Mouse (Mus musculus): Measurements from ENCODE around the gene Lonp2.
A peak's percentile ranks its signal among the peaks of the same experiment; 100 is the strongest.

Gene Lonp2

DNA sequence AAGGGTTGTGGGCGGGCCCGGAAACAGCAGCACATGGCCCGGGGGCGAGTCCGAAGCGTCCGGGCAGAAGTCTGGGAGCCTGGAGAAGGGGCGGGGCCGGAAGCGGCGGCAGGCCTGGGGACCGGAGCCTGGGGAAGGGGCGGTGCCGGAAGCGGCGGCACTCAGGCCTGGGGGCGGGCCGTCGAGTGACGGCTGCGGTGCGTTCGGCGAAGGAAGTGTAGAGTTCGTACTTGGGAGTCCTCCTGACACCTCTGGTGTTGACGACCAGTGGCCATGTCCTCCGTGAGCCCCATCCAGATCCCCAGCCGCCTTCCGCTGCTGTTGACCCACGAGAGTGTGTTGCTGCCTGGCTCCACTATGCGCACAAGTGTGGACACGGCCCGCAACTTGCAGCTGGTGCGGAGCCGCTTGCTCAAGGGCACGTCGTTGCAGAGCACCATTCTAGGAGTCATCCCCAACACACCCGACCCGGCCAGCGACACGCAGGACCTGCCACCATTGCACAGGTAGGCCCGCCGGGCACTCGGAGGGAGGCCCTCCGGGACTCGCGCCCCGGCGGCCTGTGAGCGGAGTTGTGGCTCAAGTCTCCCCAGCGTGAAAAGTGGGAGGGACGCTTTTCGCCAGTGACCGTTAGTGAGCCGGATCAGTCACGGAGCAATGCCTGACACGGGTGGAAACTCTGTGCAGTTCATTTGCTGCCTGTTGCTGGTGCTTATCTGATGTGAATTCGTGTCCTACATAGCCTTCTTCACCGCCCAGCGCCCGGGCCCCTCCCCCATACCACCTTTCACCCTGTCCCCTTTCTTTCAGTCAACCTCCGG, at the start of gene Lonp2:
TSS of gene Lonp2 (plus strand) at position 133 of the 821 bp plus-strand sequence.
- peak; percentile 95 for DNase-seq

DNA sequence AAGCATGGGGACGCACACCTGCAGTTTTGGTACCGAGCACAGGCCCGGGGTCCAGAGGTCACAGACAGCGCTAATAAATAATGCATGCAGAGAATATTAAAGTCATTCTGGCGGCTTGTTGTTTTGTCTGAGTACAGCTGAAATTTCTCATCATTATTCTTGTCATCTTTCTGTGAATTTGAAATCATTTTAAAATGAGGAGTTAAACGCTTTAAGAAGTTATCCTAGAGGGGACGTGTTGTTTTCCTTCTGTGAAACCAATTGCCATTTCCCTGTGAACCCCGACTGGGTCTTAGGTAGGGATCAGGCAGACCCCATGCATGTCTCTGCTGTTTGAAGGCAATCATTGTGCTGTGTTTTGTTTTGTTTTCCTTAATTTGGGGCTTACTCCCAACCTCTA, 46.3 kb upstream of the Lonp2 start:
- DNase-seq, result peak; percentile 51

DNA sequence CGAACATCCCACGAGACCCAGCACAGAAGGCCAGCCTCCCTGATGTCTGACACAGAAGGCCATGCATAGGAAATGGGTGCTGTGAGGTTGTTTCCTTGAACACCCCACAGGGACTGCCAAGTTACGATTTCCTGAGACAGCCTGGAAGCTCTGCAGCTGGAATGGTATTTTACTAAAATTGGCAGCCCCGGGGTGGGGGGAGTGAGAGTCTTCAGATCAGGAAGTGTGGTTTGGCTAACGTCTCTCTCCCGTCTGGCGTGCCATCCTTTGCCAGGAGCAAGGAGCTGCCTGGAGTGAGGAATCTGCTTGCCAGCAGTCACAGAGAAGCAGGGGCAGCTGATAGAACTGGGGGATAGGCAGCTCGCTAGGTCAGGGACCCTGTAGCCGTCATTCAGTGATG, 45.8 kb upstream of the Lonp2 start:
- DNase-seq, result peak; percentile 98

DNA sequence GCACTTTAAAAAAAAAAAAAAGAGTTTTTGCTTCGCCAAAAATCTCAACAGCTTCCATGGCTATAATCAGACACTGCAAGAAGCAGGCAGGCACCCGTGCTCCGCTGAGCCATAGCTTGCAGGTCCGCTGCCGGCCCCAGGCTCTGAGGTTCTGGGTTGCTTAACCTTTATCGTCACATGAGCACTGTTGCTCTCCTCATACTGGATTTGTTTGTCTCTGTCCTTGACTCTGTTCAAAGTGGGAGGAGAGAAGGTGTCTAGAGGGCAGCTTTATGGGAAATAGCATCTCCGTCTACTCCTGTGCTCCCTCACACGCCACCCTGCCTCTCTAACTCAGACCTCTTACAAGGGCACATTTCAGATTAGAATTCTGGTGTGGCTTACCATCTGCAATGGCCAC, 45.1 kb upstream of the Lonp2 start:
- peak; percentile 67 for DNase-seq

DNA sequence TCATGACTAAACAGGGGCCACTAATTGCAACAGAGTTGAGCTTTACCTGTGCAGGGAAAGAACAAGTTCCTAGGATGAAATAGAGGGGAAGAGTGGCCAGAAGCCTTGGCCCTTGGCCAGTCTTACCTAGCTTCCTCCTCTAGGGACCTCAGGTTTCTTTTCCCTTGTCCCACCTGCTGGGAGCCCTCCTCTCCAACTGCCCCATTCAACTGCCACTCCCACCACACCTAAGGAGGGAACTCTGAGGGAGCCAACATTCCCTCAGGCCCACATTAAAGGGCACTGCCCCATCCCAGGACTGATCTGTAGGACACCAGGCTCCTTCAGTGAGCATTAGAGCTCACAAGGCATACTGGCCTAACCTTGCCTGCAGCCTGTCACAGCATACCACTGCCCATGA, 43.4 kb upstream of the Lonp2 start, which contains the start of gene Abcc12:
TSS of gene Abcc12 (minus strand) at position 229 of the 400 bp plus-strand sequence.
- peak; percentile 52 for DNase-seq

DNA sequence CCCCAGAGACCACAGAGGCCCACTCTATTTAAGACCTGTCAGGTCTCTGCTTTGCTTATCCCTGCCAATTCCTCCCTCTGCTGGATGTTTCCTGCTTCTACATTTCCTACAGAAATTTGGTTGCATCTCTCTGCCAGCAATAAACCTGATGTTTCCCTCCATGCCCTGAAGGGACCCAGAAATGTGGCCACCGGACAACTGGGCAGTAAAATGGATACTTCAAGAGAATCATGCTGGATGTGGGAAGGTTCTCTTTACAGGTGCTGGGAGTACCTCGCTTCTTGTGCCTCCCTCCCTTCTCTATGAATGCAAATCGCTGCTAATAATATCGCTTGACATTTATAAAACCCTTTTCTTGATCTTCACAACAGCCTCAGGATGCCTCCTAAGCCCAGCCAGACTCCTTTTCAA, 41.9 kb upstream of the Lonp2 start:
- peak; percentile 79 for DNase-seq

DNA sequence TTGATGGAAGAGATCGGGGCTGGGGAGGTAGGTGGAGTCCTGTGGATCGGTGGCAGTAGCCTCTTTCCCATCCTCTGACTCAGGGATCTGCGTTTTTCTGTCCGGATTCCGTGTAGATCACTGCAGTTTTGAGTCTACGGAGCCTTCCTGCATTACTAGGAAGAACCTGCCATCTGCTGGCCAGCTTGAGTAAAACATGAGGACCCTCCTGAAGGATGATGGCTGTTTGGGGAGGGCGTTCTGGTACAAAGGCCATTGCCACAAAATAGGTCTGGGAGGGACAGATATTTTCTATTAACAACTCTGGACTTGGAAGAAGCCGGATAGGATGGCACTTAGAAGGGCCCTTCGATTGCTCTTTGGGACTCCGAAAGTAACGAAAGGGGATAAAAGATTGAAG, 38.7 kb upstream of the Lonp2 start:
- DNase-seq, result peak; percentile 97

DNA sequence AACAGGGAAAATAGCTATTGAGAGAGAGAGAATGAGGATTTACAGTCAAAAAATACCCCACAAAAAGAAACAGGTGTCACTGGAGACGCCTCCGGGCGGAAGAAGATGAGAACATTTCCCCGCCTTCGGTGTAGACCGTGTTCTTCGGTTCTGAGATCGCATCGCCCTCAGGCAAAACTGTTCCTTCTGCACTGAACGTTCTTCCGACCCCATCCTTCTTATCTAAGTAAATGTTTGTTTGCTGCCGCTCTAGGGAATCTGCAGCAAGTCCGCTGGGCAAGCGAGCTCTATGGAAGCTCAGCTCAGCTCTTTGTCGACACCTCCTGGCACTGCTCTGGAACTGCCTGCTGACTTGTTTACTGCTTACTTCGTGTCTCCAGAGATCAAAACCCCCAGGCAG, 38.3 kb upstream of the Lonp2 start:
- DNase-seq, result peak; percentile 92

DNA sequence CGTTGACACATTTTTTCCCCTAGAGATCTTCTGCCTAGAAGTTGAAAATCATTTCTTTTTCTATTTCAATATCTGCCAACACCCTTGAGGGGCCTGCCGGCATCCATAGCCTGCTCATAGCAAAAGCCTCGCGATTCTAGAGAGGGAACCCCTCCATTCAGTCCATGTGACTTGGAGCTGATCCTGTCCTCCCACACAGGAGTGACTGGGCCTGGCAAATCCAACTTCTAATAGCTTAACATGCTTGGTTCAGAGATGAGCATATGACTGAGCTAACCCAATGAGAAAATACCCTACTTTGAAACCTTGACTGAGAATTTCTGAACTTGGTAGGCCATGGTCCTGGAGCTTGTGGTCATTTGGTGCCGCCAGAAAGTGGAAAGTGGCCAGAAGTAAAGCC, 37.8 kb upstream of the Lonp2 start:
- DNase-seq, result no peak

DNA sequence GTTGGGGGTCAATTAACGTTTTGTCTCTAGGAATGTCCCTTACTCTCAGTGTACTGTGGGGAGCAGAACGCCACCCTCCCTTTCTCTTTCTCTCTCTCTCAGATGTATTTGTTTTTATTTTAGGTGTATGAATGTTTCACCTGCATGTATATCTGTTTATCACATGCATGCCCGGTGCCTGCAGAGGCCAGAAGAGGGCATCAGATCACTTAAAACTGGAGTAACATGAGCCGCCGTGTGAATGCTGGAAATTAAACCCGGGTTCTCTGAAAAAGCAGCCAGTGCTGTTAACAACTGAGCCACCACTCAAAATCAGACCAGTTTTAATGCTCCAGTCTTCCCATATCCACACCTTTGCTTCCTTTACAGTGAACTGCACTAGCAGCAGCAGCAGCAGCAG, 37.2 kb upstream of the Lonp2 start:
- peak; percentile 42 for DNase-seq

DNA sequence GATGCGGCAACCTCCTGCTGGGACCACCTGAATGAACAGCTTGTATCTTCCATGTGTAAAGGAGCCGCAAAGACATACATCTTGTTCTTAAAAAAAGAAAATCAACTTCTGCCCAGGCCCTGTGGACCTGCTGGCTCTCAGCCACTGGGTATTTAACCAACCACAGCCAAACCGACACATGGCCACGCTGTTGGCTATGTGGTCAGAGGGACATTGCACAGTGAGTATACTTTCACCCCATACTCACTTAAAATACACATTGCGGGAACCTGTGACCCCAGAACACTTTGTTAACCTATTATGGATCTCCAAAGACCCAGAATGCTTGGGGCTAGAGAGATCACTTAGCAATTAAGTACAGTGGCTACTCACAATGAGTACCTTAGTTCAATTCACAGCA, 35.5 kb upstream of the Lonp2 start:
- DNase-seq, result peak; percentile 8

DNA sequence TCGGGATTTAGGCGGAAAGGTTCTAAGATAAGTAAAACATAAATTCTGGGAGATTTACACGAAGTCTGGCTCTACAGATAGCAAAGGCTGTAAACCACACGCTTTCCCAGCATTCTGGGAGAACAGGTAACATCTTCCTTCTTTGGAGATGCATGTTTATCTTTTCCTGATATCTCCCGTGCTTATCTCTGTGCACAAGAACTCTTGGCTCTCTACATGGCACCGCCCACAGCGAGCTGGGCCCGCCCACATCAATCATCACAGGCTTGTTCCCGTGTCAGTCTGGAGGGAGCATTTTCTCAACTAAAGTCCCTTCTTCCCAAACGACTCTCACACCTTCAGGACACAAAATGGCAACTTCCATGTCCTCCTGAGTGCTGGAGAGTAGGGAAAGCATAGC, 30.7 kb upstream of the Lonp2 start:
- no peak for DNase-seq

DNA sequence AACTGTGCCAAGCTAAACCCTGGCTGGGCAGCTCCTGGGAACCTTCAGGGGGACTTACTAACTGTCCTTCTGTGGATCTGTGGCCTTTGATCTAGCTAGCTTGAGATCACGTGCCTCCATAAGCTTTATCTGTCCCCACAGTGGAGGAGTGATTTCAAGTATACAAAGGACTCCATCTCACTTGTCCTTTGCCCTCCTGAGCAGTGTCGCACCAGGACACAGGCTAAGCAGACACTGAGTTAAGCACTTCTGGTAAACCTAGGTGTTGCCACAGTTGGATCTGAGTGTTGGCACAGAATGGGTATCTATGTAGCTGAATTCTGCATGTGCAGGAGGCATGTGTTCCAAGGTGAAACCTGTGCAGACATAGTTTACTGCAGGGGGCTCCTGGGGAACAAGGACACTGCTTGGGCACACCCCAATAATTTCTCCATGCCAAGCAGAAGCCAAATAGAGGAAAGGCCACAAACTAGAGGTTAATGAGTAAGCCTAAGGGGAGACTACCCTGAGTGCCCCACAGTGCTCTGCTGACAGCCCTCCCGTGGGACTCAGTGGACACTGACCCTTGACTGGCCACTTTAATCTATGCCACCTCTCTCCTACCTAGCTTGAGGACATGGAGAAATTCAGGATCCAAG, 29.6 kb upstream of the Lonp2 start:
- DNase-seq, result no peak

DNA sequence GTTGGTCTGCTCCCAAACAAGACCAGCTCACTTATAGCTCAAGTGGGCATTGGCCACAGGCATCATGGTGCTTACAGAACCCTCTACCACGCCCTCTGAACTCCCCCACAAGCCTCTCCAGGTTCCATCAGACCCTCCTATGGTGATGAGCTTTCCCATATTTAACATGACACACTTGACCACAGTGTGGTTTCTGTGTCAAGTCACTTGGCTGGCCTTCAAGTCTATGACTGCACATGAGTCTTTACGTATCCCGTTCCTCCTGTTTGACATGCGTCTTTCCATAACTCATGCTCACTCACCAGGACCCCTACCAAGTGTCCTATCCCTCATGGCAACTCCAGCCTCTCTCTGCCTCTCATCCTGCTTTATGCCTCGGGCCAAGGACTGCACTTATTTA, 28.2 kb upstream of the Lonp2 start:
- DNase-seq, result no peak

DNA sequence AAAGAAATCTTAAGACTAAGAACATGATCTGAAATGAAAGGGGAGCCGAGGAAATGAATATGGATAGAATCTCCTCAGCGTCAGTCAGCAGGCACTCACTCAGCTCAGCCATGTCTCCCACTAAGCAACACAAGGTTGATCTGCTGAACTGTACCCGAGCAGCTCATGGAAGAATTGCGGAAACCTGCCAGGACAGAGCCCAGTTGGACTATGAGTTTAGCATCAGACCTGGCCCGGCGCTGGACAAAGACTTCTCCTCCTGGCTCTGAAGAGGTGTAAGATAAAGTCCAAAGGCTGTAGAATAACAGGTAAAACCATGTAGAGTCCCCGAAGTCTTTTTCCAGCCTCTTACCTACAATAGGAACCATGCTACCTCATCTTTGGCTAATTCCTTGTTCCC, 26.2 kb upstream of the Lonp2 start:
- no peak for DNase-seq

DNA sequence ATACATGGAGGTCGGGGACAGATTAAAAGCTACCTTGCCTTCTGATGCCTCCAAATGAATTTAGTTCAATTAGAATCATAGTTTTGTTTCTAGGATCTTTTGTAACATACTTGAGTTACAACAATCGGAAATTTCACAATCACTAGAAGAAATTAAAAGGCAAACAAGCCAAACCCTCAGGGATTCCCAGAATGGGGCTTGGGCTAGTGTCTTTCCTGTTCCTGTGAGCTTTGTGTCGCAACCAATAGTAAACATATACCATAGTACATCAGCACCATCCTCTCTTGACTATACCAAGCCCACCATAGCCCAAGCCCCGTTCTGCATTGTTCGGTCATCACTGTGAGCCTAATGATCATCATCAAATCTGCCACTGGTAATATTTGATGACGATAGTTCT, 24.5 kb upstream of the Lonp2 start:
- DNase-seq, result no peak

DNA sequence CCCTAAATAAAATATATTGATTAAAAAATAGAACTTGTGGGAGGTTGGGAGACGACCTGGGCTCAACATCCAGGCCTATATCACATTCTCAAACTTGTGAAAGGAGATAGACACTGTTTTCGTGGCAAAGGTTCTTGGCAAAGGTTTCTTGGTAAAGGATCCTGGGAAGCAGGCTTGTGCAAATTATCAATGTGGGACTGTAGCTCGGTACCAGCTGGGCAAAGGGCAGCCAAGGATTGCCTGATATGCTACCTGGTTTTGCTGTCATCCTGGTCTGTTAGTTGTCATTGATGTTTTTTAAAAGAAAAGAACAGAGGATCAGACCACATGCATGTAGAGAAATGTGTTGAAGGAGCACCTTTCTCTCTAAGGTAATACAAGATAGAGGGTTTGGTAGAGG, 23.5 kb upstream of the Lonp2 start:
- no peak for DNase-seq

DNA sequence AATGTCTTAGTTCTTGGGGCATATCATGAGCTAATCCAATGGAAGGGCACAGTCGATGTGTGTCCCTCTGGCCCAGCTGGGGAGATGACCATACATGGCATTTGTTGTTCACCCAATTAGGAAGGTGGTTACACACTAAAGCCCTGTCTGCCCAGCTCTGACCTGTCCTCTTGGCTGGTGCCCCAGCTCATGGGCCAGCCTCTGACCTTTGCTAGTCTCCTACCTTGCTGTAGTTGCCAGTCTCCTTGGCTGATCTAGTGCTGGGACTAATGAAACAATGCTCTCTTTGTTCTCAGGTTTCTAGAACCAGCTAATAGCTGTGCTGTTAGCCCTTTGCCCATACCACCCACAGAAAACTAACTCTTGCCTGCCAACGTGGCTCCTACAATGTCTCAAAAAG, 20.7 kb upstream of the Lonp2 start:
- DNase-seq, result no peak

DNA sequence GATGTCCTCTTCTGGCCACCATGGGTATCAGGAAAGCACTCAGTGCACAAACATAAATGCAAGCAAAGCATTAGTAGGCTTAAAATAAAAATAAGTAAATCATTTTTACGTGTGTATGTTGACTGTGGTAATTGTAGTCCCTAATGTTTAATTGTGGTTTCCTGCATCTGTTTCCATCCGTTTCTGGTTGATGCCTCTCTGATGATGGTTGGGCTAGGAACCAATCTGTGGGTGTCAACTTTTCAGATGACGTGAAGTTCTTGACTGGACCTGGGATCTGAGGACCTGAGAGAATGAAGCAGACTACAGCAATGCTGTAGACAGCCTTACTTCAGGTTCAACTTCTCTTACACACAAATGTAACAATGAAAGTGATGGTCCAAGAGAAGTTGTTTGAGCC, 19.2 kb upstream of the Lonp2 start:
- no peak for DNase-seq

DNA sequence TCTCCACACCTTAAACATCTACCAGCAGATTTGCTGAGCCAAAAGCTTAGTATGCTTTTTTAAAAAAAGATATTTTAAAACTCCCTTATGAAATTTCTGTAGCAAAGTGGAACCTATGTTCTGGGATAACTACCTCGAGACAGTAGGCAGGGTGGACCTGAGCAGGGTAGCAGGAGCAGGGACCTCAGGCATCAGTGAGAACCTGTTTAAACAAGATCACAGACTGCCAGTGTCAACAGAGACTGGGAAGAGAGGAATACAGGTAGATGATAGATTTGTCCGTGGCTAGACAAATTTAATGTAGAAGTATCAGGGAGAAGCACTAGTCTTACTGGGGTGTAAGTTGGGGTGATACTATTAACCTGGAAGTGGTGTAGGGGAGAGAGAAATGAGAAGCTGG, 10.0 kb upstream of the Lonp2 start:
- DNase-seq, result no peak

DNA sequence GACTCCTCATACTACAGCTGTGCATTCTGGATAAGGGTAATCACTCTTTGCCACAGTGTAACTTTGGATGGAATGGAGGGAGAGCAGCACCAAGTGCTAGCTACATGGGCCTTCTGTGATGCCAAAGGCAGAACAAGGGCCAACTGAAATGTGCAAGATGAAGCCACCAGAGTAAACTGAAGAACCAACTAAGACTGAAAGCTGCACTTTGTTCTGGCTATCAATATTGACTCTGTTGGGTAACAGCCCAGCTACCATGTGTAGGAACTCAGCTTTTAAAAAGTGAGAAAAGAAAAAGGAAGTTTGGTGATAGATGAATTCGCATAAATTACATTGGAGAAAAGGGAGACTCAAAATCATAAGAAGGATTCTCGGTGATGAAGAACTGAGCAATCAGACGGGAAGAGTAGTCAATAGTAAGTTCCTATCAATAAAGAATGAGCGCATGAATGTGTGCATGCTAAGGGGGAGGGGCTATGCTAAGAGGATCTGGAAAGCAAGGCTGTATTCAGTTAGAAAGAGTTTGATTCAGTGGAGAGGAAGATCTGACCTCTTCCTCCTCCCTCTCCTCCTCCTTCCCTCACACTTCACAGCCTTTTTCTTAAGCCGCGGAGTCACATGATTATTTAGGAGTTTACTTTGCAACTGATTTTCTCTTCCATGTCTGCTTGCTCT, 8.6 kb upstream of the Lonp2 start:
- DNase-seq, result no peak

DNA sequence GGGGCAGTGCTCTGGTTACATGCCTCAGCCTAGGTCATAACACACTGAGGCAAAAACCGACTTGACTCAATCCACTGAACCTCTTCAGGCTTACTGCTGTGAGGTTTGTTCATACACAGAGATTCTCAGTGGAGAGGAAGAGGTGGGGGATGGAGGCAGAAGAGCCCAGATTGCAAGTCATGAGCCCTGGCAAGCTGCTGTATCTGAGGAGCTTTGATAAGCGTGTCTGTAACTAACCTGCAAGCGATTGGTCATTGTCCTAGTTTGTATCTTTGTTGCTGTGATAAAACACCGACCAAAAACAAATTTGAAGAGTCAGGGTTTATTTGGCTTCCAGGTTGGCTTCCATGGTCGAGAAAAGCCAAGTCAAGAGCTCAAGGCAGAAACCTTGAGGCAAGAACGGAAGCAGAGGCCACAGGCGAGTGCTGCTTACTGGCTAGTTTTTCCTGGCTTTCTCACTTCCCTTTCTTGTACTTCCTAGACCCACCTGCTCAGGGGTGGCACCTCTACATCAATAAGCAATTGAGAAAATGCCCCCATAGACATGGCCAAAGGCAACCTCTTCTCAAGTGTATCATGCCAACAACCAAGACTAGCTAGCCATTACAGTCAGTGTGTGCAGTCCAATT, 6.0 kb upstream of the Lonp2 start:
- no peak for DNase-seq

DNA sequence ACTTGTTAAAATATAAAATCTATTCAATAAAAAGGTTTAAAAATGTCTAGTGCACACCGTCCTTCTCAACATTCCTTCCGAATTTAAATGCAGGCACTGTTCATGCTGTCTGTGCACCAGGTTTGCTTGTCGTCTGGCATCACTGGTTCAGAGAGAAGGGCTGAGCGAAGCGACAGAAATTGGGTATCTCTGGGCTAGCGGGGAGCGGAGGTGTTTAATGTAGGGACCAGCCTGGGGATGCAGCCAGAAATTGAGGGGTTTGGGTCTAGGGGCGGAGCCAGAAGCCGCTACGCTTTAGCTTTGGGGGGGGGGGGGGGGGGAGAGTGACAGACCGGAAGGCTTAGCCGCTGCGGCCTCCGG, 312 bp upstream of the Lonp2 start:
- no peak for DNase-seq

DNA sequence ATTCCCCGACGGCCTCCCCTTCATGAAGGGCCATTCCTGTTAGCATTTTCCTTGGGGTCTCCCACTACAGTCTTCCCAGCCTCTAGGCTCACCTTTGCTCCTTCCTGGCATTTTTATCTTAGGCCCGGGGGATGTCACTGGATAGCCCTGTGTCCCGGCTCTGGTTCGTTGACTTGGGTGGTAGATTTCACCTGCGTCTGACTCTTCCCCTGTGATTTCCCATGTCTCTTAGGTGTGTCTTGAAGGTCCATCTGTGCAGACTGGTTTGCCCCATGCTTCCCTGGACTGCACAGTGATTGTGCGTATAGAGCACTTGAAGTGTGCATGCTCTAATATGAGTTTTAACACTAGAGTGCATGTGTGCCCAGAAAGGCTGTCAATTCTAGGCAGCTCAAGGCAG, 1.1 kb downstream of the Lonp2 start:
- peak; percentile 19 for DNase-seq
